Mouse (Mus musculus) limb, embryonic 13.5 days (tissue): ENCODE results near the gene Gm20388. TPM values are rescaled to one million over a fixed set of nuclear protein-coding genes. Genes with fewer than 3 reads are reported as not detected.
"Not testable (repeated sequence)": the region's sequence is repeated elsewhere in the genome, so short reads cannot be mapped to it uniquely, and the experiment has no call there.

Source experiments
- ATAC-seq: fragments of 200-750 bp; cut with Nextera tagmentation; 2 replicates; pipeline ENCODE4 v1.8.0; 2017; ENCODE audit warnings: low read depth, moderate number of reproducible peaks, moderate TSS enrichment; ENCODE audit not compliant: low FRiP score
- H3K27ac ChIP-seq: fragments of 300-500 bp; sonication (generic); 2 replicates; pipeline ENCODE4 v1.5.1; 2015; ENCODE audit warnings: inconsistent platforms, mild to moderate bottlenecking, moderate library complexity
- H3K27me3 ChIP-seq: fragments of 300-500 bp; sonication (generic); 2 replicates; pipeline ENCODE4 v1.6.1; 2015; ENCODE audit warnings: mild to moderate bottlenecking, inconsistent platforms
- H3K36me3 ChIP-seq: fragments of 300-500 bp; sonication (generic); 2 replicates; pipeline ENCODE4 v1.6.1; 2015; ENCODE audit warnings: inconsistent platforms, mild to moderate bottlenecking, moderate library complexity
- H3K4me1 ChIP-seq: fragments of 300-500 bp; sonication (generic); 2 replicates; pipeline ENCODE4 v1.6.1; 2015; ENCODE audit warnings: inconsistent platforms
- H3K4me2 ChIP-seq: fragments of 300-500 bp; sonication (generic); replicated peaks from 2 replicates; pipeline ENCODE4 v1.6.1; 2015; ENCODE audit warnings: inconsistent platforms, mild to moderate bottlenecking, moderate library complexity
- H3K4me3 ChIP-seq: fragments of 300-500 bp; sonication (generic); 2 replicates; pipeline ENCODE4 v1.5.1; 2015; ENCODE audit warnings: moderate library complexity, mild to moderate bottlenecking, inconsistent platforms
- H3K9ac ChIP-seq: fragments of 300-500 bp; sonication (generic); 2 replicates; pipeline ENCODE4 v1.6.1; 2015; ENCODE audit warnings: mild to moderate bottlenecking, inconsistent platforms
- H3K9me3 ChIP-seq: fragments of 300-500 bp; sonication (generic); 2 replicates; pipeline ENCODE4 v1.6.1; 2016; ENCODE audit warnings: inconsistent platforms
- WGBS: fragments of 180-500 bp; shearing (Covaris S2); methylation state at CpG from one replicate; pipeline ENCODE4 v1.1.7; 2015; 5-methylcytosine and 5-hydroxymethylcytosine counted together
- polyA plus RNA-seq: library from polyadenylated mRNA; unstranded; fragments of >200 nt; fragmentation: Nextera tagmentation; extraction: Ambion mirVana; gene quantifications from 2 replicates; pipeline ENCODE4 v1.2.1, GENCODE M21; 2015

Gene Gm20388
- polyA plus RNA-seq, 1 experiment from 2014 or later: 7.1 TPM

DNA sequence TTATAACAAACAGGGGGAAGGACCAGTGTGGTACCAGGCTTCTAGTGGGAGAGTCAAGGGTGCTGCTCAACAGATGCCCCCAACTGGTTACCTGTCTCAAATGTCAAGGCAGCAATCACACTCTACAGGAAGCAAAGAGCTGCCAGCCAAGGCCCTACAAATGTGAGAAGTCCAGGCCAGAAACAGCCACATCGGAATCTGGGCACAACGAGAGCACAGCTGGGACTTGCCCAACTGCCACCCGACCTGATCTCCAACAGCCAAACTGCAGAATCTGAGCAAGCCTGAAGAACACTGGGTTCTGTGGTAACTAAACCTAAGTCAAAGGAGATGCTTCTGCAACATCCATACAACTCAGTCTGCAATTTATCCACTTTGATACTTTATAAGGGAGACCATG is 4015.0 kb downstream of the Gm20388 start:
- no peaks in the 10 kb centered on the region for H3K9me3 ChIP-seq
- H3K4me1 ChIP-seq: no peaks in the 10 kb centered on the region
- H3K9ac ChIP-seq: no peak overlapping the region
- no peak overlapping the region for H3K27ac ChIP-seq
- 86% methylated on average over 3 of the region's 3 CpGs for WGBS
- ATAC-seq: no peak
- no peaks in the 10 kb centered on the region for H3K27me3 ChIP-seq
- H3K36me3 ChIP-seq: peaks cover 88% of the 10 kb centered on the region
- no peak overlapping the region for H3K4me3 ChIP-seq
- H3K4me2 ChIP-seq: no peak overlapping the region

DNA sequence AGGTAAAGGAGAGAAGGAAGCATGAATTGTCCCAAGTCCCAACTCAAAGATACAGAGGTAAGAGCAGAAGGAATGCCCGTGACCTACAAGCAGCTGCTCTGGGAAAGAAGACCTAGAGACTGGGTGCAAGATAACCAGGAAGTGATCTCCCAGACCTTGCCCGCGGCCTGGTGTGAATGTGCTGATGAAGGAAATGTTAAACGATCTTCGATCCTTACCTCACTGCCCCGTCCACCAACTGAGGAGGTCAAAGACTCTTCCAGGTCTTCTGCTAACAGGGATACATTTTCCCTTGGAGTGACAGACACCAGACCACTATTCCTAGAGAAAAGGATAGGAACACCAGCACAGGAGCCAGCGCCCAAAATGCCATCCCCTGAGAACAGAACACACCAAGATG is 4018.4 kb downstream of the Gm20388 start:
- no peak overlapping the region for H3K4me3 ChIP-seq
- no peaks in the 10 kb centered on the region for H3K4me1 ChIP-seq
- H3K36me3 ChIP-seq: peaks cover 80% of the 10 kb centered on the region
- no peaks in the 10 kb centered on the region for H3K9me3 ChIP-seq
- H3K27ac ChIP-seq: no peak overlapping the region
- WGBS: 89% methylated on average over 7 of the region's 7 CpGs
- no peak overlapping the region for H3K4me2 ChIP-seq
- no peaks in the 10 kb centered on the region for H3K27me3 ChIP-seq
- no peak overlapping the region for H3K9ac ChIP-seq
- no peak for ATAC-seq

DNA sequence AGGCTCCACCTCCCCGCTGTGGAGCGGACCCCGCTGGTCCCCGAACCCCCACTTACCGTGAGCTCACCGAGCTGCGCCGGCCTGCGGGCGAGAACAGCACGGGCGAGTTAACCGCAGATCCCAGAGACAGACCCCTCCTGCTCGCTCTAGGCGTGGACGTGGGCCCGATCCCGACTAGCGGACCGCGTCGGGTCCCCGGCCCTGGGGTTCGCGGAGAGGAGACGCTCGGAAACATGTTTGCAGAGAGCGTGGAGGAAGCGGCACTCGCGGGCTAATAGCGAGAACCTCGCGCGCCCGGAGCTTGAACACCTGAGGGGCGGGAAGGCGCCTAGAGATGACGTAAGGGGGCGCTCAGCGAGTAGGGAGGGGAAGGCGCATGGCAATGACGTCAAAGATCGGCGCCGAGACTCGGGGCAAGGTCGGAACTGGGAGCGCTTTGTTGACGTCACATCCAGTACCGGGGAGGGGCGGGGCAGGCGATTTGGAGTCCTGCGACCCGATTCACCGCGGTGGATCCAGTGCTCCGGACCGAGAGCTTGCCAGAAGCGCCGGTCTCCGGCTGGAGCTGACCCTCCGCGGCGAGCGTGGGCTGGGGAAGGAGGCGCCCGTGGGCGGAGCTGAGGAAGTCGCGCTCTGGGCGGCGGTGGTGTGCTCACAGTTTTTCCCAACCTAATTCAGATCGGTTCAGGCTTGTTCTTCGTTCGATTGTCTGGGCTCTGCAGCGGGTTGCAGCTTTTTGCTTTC is 4038.5 kb downstream of the Gm20388 start, which contains the start of gene Nup133:
Nup133 (minus strand) TSS at position 324 of the 744 bp plus-strand sequence.
- Histone ChIP-seq H3K4me2 (peak within 1 kb of the TSS; percentile 98), H3K4me1 (peaks cover 14% of the 10 kb centered on the region), H3K27me3 (no peaks in the 10 kb centered on the region), H3K27ac (peak within 1 kb of the TSS; percentile 74), H3K9me3 (no peaks in the 10 kb centered on the region), H3K4me3 (peak within 1 kb of the TSS; percentile 99), H3K36me3 (peaks cover 28% of the 10 kb centered on the region), H3K9ac (peak within 1 kb of the TSS; percentile 87)
- under 1% methylated on average over 76 of the region's 77 CpGs for WGBS
- ATAC-seq: peak; percentile 92

DNA sequence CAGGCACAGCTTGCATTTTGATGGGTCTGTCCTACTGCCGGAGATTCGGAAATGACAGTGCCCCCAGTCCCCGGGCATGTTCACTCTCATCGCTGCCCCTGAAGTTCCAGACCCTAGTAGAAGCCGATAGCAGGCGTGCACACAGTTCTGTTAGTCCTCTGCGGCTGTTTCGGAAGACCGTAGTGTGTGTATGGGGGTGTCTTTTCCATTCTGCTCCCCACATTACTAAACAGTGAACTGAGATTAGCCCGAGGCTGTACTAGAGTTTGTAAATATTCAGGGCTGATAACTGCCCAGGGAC is 4039.0 kb downstream of the Gm20388 start:
- ATAC-seq: peak; percentile 46; the same call in 1 of the 2 replicates

DNA sequence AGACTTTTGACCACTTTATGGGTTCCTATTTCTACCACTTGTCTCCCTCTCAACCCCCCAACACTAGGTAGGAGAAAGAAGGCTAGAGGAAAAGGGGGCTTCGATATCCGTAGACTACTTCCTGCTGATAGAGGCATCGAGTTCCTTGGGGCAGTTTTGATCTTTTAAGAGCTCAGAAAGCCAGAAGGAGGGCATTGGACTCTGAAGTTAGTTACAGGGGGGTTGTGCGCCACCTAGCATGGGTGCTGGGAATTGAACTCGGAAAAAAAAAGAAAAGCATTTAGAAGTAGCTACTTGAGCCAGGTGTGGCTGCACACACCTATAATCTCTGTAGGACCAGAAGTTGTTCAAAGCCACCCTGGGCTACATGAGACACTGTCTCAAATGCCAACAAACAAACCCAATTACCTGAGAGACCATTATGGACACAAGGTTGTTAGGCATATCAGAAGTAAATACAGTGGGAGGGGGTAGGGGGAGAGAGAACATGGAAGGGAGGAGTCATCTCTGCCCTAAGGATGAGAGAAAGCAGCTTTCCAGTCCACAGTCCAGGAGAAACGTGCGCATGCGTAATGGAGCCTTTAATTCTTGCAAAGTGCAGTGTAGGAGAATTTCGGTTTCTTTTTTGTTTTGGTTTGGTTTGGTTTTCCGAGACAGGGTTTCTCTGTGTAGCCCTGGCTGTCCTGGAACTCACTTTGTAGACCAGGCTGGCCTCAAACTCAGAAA is 4039.6 kb downstream of the Gm20388 start:
- peak overlapping the region; percentile 98 for H3K4me2 ChIP-seq
- no peaks in the 10 kb centered on the region for H3K9me3 ChIP-seq
- ATAC-seq: no peak
- WGBS: 33% methylated on average over 10 of the region's 10 CpGs
- H3K36me3 ChIP-seq: peaks cover 28% of the 10 kb centered on the region
- H3K4me3 ChIP-seq: peak overlapping the region; percentile 99
- H3K27me3 ChIP-seq: no peaks in the 10 kb centered on the region
- peak overlapping the region; percentile 87 for H3K9ac ChIP-seq
- 0 out of 2 replicates have a peak overlapping the region, but pooled peaks have one; percentile 74 for H3K27ac ChIP-seq
- peaks cover 14% of the 10 kb centered on the region for H3K4me1 ChIP-seq

More for the DNA sequence above, 4039.0 kb downstream of the Gm20388 start:
- Histone ChIP-seq H3K4me2 (peak overlapping the region; percentile 98), H3K9ac (peak overlapping the region; percentile 87), H3K4me1 (peaks cover 14% of the 10 kb centered on the region), H3K9me3 (no peaks in the 10 kb centered on the region), H3K27ac (peak overlapping the region; percentile 74), H3K4me3 (peak overlapping the region; percentile 99), H3K36me3 (peaks cover 30% of the 10 kb centered on the region), H3K27me3 (no peaks in the 10 kb centered on the region)
- 6% methylated on average over 10 of the region's 10 CpGs for WGBS

DNA sequence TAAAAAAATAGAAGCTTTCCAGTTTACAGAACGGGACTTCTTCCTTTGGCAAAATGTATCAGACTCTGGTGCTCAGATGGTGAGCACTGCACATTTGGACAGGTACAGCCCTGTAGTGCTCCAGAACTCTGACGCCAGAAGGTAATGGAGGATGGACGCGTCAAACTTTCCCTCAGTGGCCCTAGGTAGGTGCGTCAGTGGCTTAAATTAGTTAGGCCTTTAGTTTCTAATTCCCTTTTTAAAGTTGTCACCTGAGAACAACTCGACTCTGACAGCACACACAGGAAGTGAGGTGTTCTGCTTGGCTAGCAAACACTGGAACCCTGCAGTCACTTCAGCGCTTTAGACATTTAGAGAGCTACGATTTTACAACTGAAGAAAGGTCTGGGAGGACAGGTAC is 4043.0 kb downstream of the Gm20388 start:
- Histone ChIP-seq H3K27ac (no peak overlapping the region), H3K4me2 (no peak overlapping the region), H3K4me1 (peaks cover 8% of the 10 kb centered on the region; the same call in 1 of the 2 replicates), H3K9ac (no peak overlapping the region), H3K4me3 (no peak overlapping the region), H3K27me3 (no peaks in the 10 kb centered on the region), H3K36me3 (peaks cover 29% of the 10 kb centered on the region), H3K9me3 (no peaks in the 10 kb centered on the region)
- ATAC-seq: no peak
- WGBS: 82% methylated on average over 8 of the region's 8 CpGs

DNA sequence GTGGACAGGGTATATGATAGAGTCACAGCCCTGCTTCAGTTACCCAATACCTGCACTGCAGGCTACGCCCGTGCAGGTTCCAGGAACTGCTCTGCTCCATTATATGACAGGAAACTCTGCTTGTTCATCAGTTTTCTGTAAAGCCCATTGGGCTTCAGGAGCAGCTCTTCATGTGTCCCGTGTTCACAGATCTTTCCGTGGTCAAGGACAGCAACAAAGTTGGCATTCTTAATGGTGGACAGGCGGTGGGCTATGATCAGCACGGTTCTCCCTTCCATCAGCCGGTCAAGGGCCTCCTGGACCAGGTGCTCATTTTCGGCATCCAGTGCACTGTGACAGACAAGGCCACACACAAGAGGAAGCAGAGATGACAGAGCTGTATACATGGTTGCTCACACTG is 4043.6 kb downstream of the Gm20388 start:
- Histone ChIP-seq H3K4me2 (no peak overlapping the region), H3K27me3 (no peaks in the 10 kb centered on the region), H3K4me3 (no peak overlapping the region), H3K4me1 (peaks cover 8% of the 10 kb centered on the region; the same call in 1 of the 2 replicates), H3K36me3 (peaks cover 34% of the 10 kb centered on the region), H3K9ac (no peak overlapping the region), H3K27ac (no peak overlapping the region), H3K9me3 (no peaks in the 10 kb centered on the region)
- WGBS: 91% methylated on average over 8 of the region's 8 CpGs
- ATAC-seq: no peak

DNA sequence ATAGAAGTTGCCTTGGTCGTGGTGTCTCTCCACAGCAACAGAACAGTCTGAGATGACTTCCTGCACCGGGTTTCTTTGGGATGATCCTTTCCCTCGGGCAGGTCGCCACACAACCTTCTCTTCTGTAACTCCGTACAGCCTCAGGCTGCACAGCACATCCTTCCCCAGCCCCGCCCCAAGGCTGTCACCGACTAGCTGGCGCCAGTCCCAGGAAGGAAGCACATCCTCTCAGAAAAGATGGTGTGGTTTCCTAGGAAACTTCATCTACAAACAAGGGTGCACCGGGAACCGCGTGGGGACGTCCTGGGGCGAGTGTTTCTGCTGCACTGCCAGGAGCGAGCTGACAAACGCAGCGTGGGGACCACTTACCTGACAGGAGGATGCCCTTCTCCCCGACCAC is 4047.5 kb downstream of the Gm20388 start:
- no peak overlapping the region for H3K4me2 ChIP-seq
- H3K4me3 ChIP-seq: no peak overlapping the region
- peaks cover 54% of the 10 kb centered on the region for H3K36me3 ChIP-seq
- H3K4me1 ChIP-seq: no peaks in the 10 kb centered on the region
- no peaks in the 10 kb centered on the region for H3K9me3 ChIP-seq
- 81% methylated on average over 17 of the region's 17 CpGs for WGBS
- no peaks in the 10 kb centered on the region for H3K27me3 ChIP-seq
- ATAC-seq: no peak
- H3K27ac ChIP-seq: no peak overlapping the region
- H3K9ac ChIP-seq: no peak overlapping the region

DNA sequence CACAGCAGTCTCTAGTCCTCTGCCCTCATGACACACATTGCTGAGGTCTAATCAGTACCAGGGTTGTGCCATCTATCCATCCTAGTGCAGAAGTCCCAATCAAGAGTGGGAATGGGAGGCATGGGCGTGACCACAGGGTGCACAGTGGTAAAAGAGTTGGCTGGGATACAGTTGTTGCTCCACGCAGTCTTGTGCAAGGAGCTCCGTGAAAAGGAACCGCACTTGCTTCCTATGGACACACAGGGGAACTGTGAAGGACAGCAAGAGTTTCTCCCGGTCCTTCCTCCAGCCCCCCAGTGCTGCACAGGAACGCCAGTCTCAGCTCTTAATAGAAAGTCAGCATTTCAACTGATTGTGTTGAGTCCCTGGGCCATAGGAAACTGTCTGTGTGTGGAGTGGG is 4048.8 kb downstream of the Gm20388 start:
- no peak overlapping the region for H3K27ac ChIP-seq
- H3K4me3 ChIP-seq: no peak overlapping the region
- H3K9me3 ChIP-seq: no peaks in the 10 kb centered on the region
- no peaks in the 10 kb centered on the region for H3K27me3 ChIP-seq
- no peak for ATAC-seq
- peaks cover 57% of the 10 kb centered on the region for H3K36me3 ChIP-seq
- no peak overlapping the region for H3K4me2 ChIP-seq
- WGBS: 90% methylated on average over 6 of the region's 6 CpGs
- no peaks in the 10 kb centered on the region for H3K4me1 ChIP-seq
- H3K9ac ChIP-seq: no peak overlapping the region

DNA sequence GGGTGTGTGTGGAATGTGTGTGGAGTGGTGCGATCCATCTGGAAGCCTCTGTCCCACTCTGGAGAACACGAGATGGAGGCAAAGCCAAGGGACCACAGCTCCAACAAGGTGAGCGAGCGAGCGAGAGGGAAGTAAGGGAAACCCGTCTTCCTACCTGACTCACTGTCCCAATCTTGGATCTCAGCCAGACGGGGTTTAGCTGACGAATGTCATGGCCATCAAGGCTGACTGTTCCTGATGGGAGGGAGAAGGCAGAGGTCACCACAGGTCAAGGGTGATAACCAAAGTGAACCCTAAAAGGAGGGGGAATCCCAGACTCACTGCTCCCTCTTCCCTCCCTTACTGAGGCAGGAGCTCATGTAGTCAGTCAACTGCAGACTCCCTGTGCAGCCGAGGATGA is 4049.4 kb downstream of the Gm20388 start:
- H3K4me3 ChIP-seq: no peak overlapping the region
- H3K27ac ChIP-seq: no peak overlapping the region
- H3K36me3 ChIP-seq: peaks cover 57% of the 10 kb centered on the region
- H3K9me3 ChIP-seq: no peaks in the 10 kb centered on the region
- 86% methylated on average over 9 of the region's 9 CpGs for WGBS
- H3K9ac ChIP-seq: no peak overlapping the region
- ATAC-seq: no peak
- no peaks in the 10 kb centered on the region for H3K27me3 ChIP-seq
- H3K4me2 ChIP-seq: no peak overlapping the region
- no peaks in the 10 kb centered on the region for H3K4me1 ChIP-seq

DNA sequence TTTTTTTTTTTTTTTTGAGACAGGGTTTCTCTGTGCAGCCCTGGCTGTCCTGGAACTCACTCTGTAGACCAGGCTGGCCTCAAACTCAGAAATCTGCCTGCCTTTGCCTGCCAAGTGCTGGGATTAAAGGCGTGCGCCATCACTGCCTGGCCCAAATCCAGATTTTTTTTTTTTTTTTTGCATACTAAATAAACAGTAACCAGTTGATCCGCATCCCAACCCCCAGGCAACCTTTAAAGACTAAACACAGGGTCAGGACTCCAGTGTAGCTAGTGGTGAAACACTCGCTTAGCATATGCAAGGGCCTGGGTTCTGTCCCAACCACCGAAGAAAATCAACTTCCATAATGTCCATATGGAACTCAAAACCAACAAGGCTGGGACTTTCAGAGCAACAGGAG is 4049.9 kb downstream of the Gm20388 start:
- not testable (repeated sequence) for H3K4me3 ChIP-seq, ATAC-seq, H3K27ac ChIP-seq, H3K9ac ChIP-seq, H3K4me2 ChIP-seq, H3K9me3 ChIP-seq, H3K27me3 ChIP-seq, H3K4me1 ChIP-seq
- 84% methylated on average over 5 of the region's 5 CpGs for whole genome bisulfite sequencing
- peaks cover 57% of the 10 kb centered on the region for H3K36me3 ChIP-seq

DNA sequence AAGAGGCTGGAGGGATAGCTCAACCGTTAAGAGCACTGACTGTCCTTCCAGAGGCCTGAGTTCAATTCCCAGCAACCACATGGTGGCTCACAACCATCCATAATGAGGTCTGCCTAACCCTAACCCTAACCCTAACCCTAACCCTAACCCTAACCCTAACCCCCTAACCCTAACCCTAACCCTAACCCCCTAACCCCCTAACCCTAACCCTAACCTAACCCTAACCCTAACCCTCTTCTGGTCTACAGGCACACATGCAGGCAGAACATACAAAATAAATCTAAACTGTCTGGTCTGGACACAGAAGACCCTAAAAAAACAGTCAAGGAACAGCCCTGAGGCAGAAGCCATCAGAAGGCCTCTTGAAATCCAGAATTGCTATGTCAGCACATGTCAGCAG is 4050.7 kb downstream of the Gm20388 start:
- H3K9me3 ChIP-seq: no peaks in the 10 kb centered on the region
- no peak overlapping the region for H3K9ac ChIP-seq
- ATAC-seq: no peak
- H3K27me3 ChIP-seq: no peaks in the 10 kb centered on the region
- 75% methylated on average over 1 of the region's 1 CpGs for WGBS
- H3K4me1 ChIP-seq: no peaks in the 10 kb centered on the region
- H3K36me3 ChIP-seq: peaks cover 61% of the 10 kb centered on the region
- H3K4me3 ChIP-seq: no peak overlapping the region
- no peak overlapping the region for H3K4me2 ChIP-seq
- H3K27ac ChIP-seq: no peak overlapping the region
